Mouse (Mus musculus) cerebellum, postnatal 10 days (tissue): Measurements from ENCODE around the gene Gys2.

Experiments used
- DNase-seq, 2 experiments: peaks; one replicate each; pipeline ENCODE4 v3.0.0; 2021; ENCODE audit warnings: mixed read lengths in 2 of 2

Gys2 gene

GRCm38 (mm10) chr6:142455314-142455996, 17.5 kb downstream of the Gys2 start:
- no peak for DNase-seq

- DNase-seq, result no peak
Measured at GRCm38 (mm10) chr6:142453311-142453710, 19.6 kb downstream of the Gys2 start.

- no peak for DNase-seq
Measured at GRCm38 (mm10) chr6:142451381-142451780, 21.5 kb downstream of the Gys2 start.

GRCm38 (mm10) chr6:142429072-142429471, 43.8 kb downstream of the Gys2 start:
- no peak for DNase-seq

GRCm38 (mm10) chr6:142424976-142425375, 47.9 kb downstream of the Gys2 start:
- no peak for DNase-seq

GRCm38 (mm10) chr6:142414597-142414996, 58.3 kb downstream of the Gys2 start:
- DNase-seq, result peak; percentile 16 to 30

- no peak for DNase-seq
Measured at GRCm38 (mm10) chr6:142413845-142414244, 59.1 kb downstream of the Gys2 start.

GRCm38 (mm10) chr6:142412906-142413491, 59.9 kb downstream of the Gys2 start, which contains the start of gene Spx:
Gene Spx (plus strand): TSS chr6:142413441.
- DNase-seq, result no peak

GRCm38 (mm10) chr6:142411140-142411539, 61.8 kb downstream of the Gys2 start:
- DNase-seq, result peak; percentile 30 to 52

- no peak for DNase-seq
Measured at GRCm38 (mm10) chr6:142395756-142396155, 77.2 kb downstream of the Gys2 start.

GRCm38 (mm10) chr6:142394669-142395068, 78.2 kb downstream of the Gys2 start:
- DNase-seq, result peak; percentile 22 to 55

- DNase-seq, result no peak
Measured at GRCm38 (mm10) chr6:142392312-142392711, 80.6 kb downstream of the Gys2 start.

- DNase-seq, result no peak
Measured at GRCm38 (mm10) chr6:142389101-142389500, 83.8 kb downstream of the Gys2 start.

- no peak for DNase-seq
Measured at GRCm38 (mm10) chr6:142387755-142388271, 85.1 kb downstream of the Gys2 start.

- DNase-seq, result peak; percentile 99
Measured at GRCm38 (mm10) chr6:142387011-142387754, 85.7 kb downstream of the Gys2 start, which contains the start of the genes Recql and Golt1b. Gene Recql (minus strand): TSS chr6:142387087. Gene Golt1b (plus strand): TSS chr6:142387221.

- no peak for DNase-seq
Measured at GRCm38 (mm10) chr6:142386285-142387010, 86.5 kb downstream of the Gys2 start.

- DNase-seq, result no peak
Measured at GRCm38 (mm10) chr6:142384521-142384920, 88.4 kb downstream of the Gys2 start.

GRCm38 (mm10) chr6:142381615-142382014, 91.3 kb downstream of the Gys2 start:
- no peak for DNase-seq

GRCm38 (mm10) chr6:142379961-142380360, 92.9 kb downstream of the Gys2 start:
- no peak for DNase-seq

GRCm38 (mm10) chr6:142378576-142379330, 94.2 kb downstream of the Gys2 start:
- no peak for DNase-seq

GRCm38 (mm10) chr6:142377081-142377480, 95.8 kb downstream of the Gys2 start:
- no peak for DNase-seq
